Mouse (Mus musculus) bone marrow, adult 2 months (tissue): ENCODE data around the gene Wdr11.

Experiments used
- CTCF ChIP-seq: fragments of 200-500 bp; IDR thresholded peaks from 2 replicates; pipeline ENCODE4 v1.5.1; 2011; ENCODE audit warnings: low read length, control low read depth; ENCODE audit not compliant: control insufficient read depth, insufficient read depth
- POLR2A ChIP-seq: fragments of 200-500 bp; IDR thresholded peaks from 2 replicates; pipeline ENCODE4 v1.6.1; 2011; ENCODE audit warnings: low read depth, mild to moderate bottlenecking, control low read depth, low read length, borderline replicate concordance; ENCODE audit not compliant: control insufficient read depth

DNA sequence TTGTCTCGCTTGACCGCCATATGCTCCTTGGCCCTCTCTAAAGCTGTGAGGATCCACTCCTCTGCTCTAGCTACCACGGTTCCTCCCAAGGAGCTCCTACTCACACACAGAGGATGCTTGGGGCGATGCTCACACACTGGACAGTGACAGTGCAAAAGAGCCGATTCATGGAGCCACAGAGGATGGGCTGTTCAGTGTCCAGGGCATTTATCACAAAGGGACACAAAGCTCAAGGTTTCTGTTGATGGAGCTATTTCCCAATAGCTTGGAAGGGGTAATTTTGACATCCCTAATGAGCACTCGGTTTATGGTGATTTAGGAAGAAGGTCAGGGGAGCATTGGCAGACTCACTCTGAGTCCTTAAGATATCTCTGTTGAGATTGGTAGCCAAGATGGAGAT lies 84.2 kb downstream of the Wdr11 start:
- TF ChIP-seq CTCF (no peak), POLR2A (no peak)
